Mouse (Mus musculus) ES-E14 (cell line): ENCODE data around the gene Atg2b. TPM values are rescaled to one million over a fixed set of nuclear protein-coding genes. Genes with fewer than 3 reads are reported as not detected.
A peak's percentile ranks its signal among the peaks of the same experiment; 100 is the strongest.

Experiments
- DNase-seq: peaks from one replicate; pipeline ENCODE4 v3.0.0-alpha.2; 2013; ENCODE audit warnings: low read depth, low spot score
- H3K27ac ChIP-seq: 2 replicates; pipeline ENCODE4 v1.5.1; 2012; ENCODE audit warnings: low read depth, mild to moderate bottlenecking, low read length, moderate library complexity, mixed read lengths; ENCODE audit not compliant: poor library complexity, insufficient read depth, severe bottlenecking
- H3K36me3 ChIP-seq: 2 replicates; pipeline ENCODE4 v1.6.1; 2012; ENCODE audit warnings: mild to moderate bottlenecking, low read length, moderate library complexity, mixed read lengths; ENCODE audit not compliant: control insufficient read depth, poor library complexity, insufficient read depth, severe bottlenecking
- H3K4me1 ChIP-seq, 2 experiments: fragments of 150-350 bp in 1 of 2; sonication (generic) in 1 of 2; 2 replicates each; pipeline ENCODE4 v1.6.1; 2012; ENCODE audit warnings: low read length in 2 of 2, mild to moderate bottlenecking in 1 of 2, mixed read lengths in 1 of 2; ENCODE audit not compliant: control insufficient read depth in 2 of 2, insufficient read depth in 2 of 2, poor library complexity in 1 of 2
- H3K4me3 ChIP-seq, 2 experiments: fragments of 150-350 bp in 1 of 2; sonication (generic) in 1 of 2; 2 replicates each; pipeline ENCODE4 v1.5.1; 2012; ENCODE audit warnings: low read length in 2 of 2, low read depth in 1 of 2, mild to moderate bottlenecking in 1 of 2, mixed read lengths in 1 of 2; ENCODE audit not compliant: insufficient read depth in 1 of 2, poor library complexity in 1 of 2, severe bottlenecking in 1 of 2
- H3K9ac ChIP-seq: 2 replicates; pipeline ENCODE4 v1.6.1; 2012; ENCODE audit warnings: low read depth, mild to moderate bottlenecking, low read length, mixed read lengths; ENCODE audit not compliant: poor library complexity, insufficient read depth, severe bottlenecking
- H3K9me3 ChIP-seq: fragments of 150-350 bp; sonication (generic); 2 replicates; pipeline ENCODE4 v1.6.1; 2012; ENCODE audit warnings: low read depth, mild to moderate bottlenecking, low read length; ENCODE audit not compliant: control insufficient read depth, insufficient read depth
- CHD2 ChIP-seq: IDR thresholded peaks from 2 replicates; pipeline ENCODE4 v1.6.1; 2014; ENCODE audit warnings: mild to moderate bottlenecking, low read depth, low read length, inconsistent platforms
- HCFC1 ChIP-seq: IDR thresholded peaks from 2 replicates; pipeline ENCODE4 v1.6.1; 2012; ENCODE audit warnings: low read length, inconsistent platforms, borderline replicate concordance; ENCODE audit not compliant: insufficient read depth
- MAFK ChIP-seq: IDR thresholded peaks from 2 replicates; pipeline ENCODE4 v1.6.1; 2014; ENCODE audit warnings: mild to moderate bottlenecking, low read depth, low read length, inconsistent platforms; ENCODE audit not compliant: insufficient read depth
- ZC3H11A ChIP-seq: IDR thresholded peaks from 2 replicates; pipeline ENCODE4 v1.6.1; 2012; ENCODE audit warnings: low read depth, mild to moderate bottlenecking, inconsistent platforms, low read length, borderline replicate concordance
- ZNF384 ChIP-seq: IDR thresholded peaks from 2 replicates; pipeline ENCODE4 v1.6.1; 2012; ENCODE audit warnings: low read depth, low read length, inconsistent platforms
- in situ Hi-C, 2 experiments: fragments of 600-800 bp; cut with MboI; formaldehyde crosslinking; loops; one replicate each; pipeline ENCODE4 v1.15.1; 2025; ENCODE audit warnings: low sequenced_read_pairs in 2 of 2, inconsistent platforms in 1 of 2; ENCODE audit not compliant: unreplicated experiment in 2 of 2
- total RNA-seq: library from RNA; depleted of rRNA; stranded (reverse); fragments of 300-350 nt; gene quantifications from 2 replicates; pipeline ENCODE4 v1.2.3, GENCODE M21; 2012

Gene Atg2b
- total RNA-seq, 1 experiment = 25.2 TPM

DNA sequence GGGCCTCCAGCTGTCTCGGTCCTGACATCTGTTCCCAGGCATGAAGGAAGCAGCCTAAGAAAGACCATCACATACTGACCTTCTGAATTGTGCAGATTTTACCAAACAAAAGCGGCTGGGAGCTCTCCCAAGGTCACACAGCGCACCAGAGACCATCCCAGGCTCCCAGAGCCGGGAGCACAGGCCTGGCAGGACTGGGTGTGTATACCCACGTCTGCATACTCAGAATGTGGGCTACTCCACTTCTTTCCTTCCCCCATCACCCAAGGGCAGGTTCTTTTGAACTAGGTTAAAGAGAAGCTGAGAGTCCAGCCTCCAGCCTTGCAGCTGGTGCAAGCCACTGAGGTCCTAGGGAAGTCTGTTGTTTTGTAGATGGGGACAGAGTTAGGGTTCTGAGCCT lies 85.9 kb downstream of the Atg2b start:
- in situ Hi-C loops = no loop called here
- Histone ChIP-seq H3K4me1 (peaks cover 0 to 7% of the 10 kb centered on the region in 2 experiments; a peak in 3 of 4 replicates), H3K27ac (no peak overlapping the region), H3K36me3 (no peaks in the 10 kb centered on the region), H3K4me3 (no peak overlapping the region), H3K9me3 (no peaks in the 10 kb centered on the region), H3K9ac (no peak overlapping the region)
- peak; percentile 38 for DNase-seq
- TF ChIP-seq MAFK = no peak
- TF ChIP-seq CHD2 = no peak
- TF ChIP-seq HCFC1 = no peak
- no peak for TF ChIP-seq ZNF384
- TF ChIP-seq ZC3H11A = no peak

GRCm38 (mm10) chr12:105598503-105598902 lies 86.5 kb downstream of the Atg2b start:
- DNase-seq = no peak
- H3K27ac ChIP-seq = no peak overlapping the region

DNA sequence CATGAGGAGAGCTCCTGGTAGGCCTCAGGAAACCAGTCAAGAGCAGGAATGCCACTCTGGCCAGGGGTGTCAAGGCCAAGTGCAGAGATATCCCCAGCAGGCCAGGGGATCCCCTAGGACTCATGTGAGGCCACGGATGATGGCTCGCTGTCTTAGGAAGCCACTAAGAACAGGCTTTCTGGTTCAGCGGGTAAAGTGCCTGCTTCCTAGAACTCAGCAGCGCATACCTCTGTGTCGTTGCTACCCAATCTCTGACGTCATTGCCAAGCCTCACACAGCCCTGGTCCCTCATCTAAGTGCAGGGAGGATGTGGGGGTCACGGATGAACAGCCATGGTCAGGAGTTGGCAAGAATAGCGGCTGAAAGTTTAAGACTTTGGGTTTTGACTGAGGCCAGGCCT lies 87.9 kb downstream of the Atg2b start:
- no peak for DNase-seq
- in situ Hi-C loops = no loop called here
- Histone ChIP-seq H3K9ac (no peak overlapping the region), H3K4me1 (peaks cover 0 to 9% of the 10 kb centered on the region in 2 experiments; a peak in 3 of 4 replicates), H3K36me3 (no peaks in the 10 kb centered on the region), H3K4me3 (no peak overlapping the region), H3K9me3 (no peaks in the 10 kb centered on the region), H3K27ac (no peak overlapping the region)
- TF ChIP-seq MAFK (no peak), HCFC1 (no peak), CHD2 (no peak), ZNF384 (no peak), ZC3H11A (no peak)

More at GRCm38 (mm10) chr12:105598503-105598902, 86.5 kb downstream of the Atg2b start:
- no peaks in the 10 kb centered on the region for H3K36me3 ChIP-seq
- no peaks in the 10 kb centered on the region for H3K9me3 ChIP-seq
- TF ChIP-seq ZNF384 = no peak
- TF ChIP-seq HCFC1 = no peak
- no peak for TF ChIP-seq MAFK
- no peak for TF ChIP-seq ZC3H11A
- TF ChIP-seq CHD2 = no peak
- H3K4me3 ChIP-seq = no peak overlapping the region
- peaks cover 0 to 7% of the 10 kb centered on the region in 2 experiments; a peak in 3 of 4 replicates for H3K4me1 ChIP-seq
- H3K9ac ChIP-seq = no peak overlapping the region
- in situ Hi-C loops = no loop called here

DNA sequence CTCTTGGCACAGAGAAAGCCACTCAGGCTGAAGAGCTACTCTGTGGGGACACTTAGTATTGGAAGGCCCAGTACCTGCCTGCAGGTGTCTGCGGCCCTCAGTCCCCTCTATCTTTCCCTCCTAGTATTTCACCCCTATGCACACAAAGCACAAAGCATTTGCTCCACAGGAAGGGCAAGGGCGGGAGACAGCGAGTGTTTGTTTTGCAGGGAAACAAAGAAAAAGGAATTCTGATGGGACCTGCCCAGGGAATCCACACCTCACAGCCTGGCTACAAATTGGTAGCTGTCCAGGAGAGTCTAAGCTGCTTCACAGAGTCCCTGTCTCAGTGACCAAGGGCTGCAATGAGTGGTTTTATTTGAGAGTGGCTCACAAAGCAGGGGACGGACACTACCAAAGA lies 91.5 kb downstream of the Atg2b start:
- H3K4me1 ChIP-seq = peaks cover 0 to 3% of the 10 kb centered on the region in 2 experiments; a peak in 2 of 4 replicates
- no peak overlapping the region for H3K27ac ChIP-seq
- no peaks in the 10 kb centered on the region for H3K36me3 ChIP-seq
- in situ Hi-C loops = no loop called here
- no peak overlapping the region for H3K4me3 ChIP-seq
- H3K9me3 ChIP-seq = no peaks in the 10 kb centered on the region
- TF ChIP-seq ZC3H11A (no peak), MAFK (no peak), CHD2 (no peak), HCFC1 (no peak), ZNF384 (no peak)
- no peak for DNase-seq
- no peak overlapping the region for H3K9ac ChIP-seq

GRCm38 (mm10) chr12:105592361-105592761 lies 92.7 kb downstream of the Atg2b start:
- Histone ChIP-seq H3K4me3 (no peak overlapping the region), H3K9ac (no peak overlapping the region), H3K4me1 (peaks cover 0 to 3% of the 10 kb centered on the region in 2 experiments; a peak in 2 of 4 replicates), H3K27ac (no peak overlapping the region), H3K36me3 (no peaks in the 10 kb centered on the region), H3K9me3 (no peaks in the 10 kb centered on the region)
- TF ChIP-seq HCFC1 (no peak), ZNF384 (no peak), ZC3H11A (no peak), MAFK (no peak)
- no peak for DNase-seq
- in situ Hi-C loops = no loop called here
